Mouse (Mus musculus) limb, embryonic 10.5 days (tissue): Measurements from ENCODE around the gene Kif22. TPM values are rescaled to one million over a fixed set of nuclear protein-coding genes. Genes with fewer than 3 reads are reported as not detected.

ENCODE experiments used
- DNase-seq: peaks from one replicate; pipeline ENCODE4 v3.0.0-alpha.2; 2017; ENCODE audit warnings: low spot score
- H3K27ac ChIP-seq: fragments of 300-500 bp; sonication (generic); 2 replicates; pipeline ENCODE4 v1.5.1; 2016; ENCODE audit warnings: mild to moderate bottlenecking
- H3K27me3 ChIP-seq: fragments of 300-500 bp; sonication (generic); 2 replicates; pipeline ENCODE4 v1.6.1; 2016; ENCODE audit warnings: low read depth, mild to moderate bottlenecking; ENCODE audit not compliant: poor library complexity, severe bottlenecking
- H3K36me3 ChIP-seq: fragments of 300-500 bp; sonication (generic); 2 replicates; pipeline ENCODE4 v1.6.1; 2016; ENCODE audit warnings: mild to moderate bottlenecking, moderate library complexity
- H3K4me1 ChIP-seq: fragments of 300-500 bp; sonication (generic); 2 replicates; pipeline ENCODE4 v1.6.1; 2016
- H3K4me3 ChIP-seq: fragments of 300-500 bp; sonication (generic); 2 replicates; pipeline ENCODE4 v1.5.1; 2016; ENCODE audit warnings: mild to moderate bottlenecking, moderate library complexity
- H3K9me3 ChIP-seq: fragments of 300-500 bp; sonication (generic); replicated peaks from 2 replicates; pipeline ENCODE4 v1.6.1; 2016; ENCODE audit warnings: mild to moderate bottlenecking
- WGBS: fragments of 180-500 bp; shearing (Covaris S2); methylation state at CpG from one replicate; pipeline ENCODE4 v1.1.7; 2016; 5-methylcytosine and 5-hydroxymethylcytosine counted together
- polyA plus RNA-seq: library from polyadenylated mRNA; unstranded; fragments of >200 nt; fragmentation: Nextera tagmentation; extraction: Ambion mirVana; gene quantifications from 2 replicates; pipeline ENCODE4 v1.2.1, GENCODE M21; 2016

Gene Kif22
- polyA plus RNA-seq, 1 experiment from 2014 or later = 219 TPM

GRCm38 (mm10) chr7:127019306-127019960 lies 22.8 kb downstream of the Kif22 start:
- peaks cover 45% of the 10 kb centered on the region for H3K36me3 ChIP-seq
- no peaks in the 10 kb centered on the region for H3K9me3 ChIP-seq
- peaks cover 87% of the 10 kb centered on the region for H3K4me1 ChIP-seq
- 81% methylated on average over 14 of the region's 14 CpGs for WGBS
- DNase-seq = no peak
- no peaks in the 10 kb centered on the region for H3K27me3 ChIP-seq
- H3K4me3 ChIP-seq = peak overlapping the region; percentile 83
- peak overlapping the region; percentile 98 for H3K27ac ChIP-seq

GRCm38 (mm10) chr7:127018416-127019305 lies 23.6 kb downstream of the Kif22 start:
- Histone ChIP-seq H3K4me1 (peaks cover 85% of the 10 kb centered on the region), H3K9me3 (no peaks in the 10 kb centered on the region), H3K27ac (peak overlapping the region; percentile 98), H3K27me3 (no peaks in the 10 kb centered on the region), H3K4me3 (peak overlapping the region; percentile 83), H3K36me3 (peaks cover 45% of the 10 kb centered on the region)
- 79% methylated on average over 15 of the region's 15 CpGs for WGBS
- no peak for DNase-seq

- peaks cover 78% of the 10 kb centered on the region for H3K4me1 ChIP-seq
- H3K27ac ChIP-seq = peak overlapping the region; percentile 98
- DNase-seq = no peak
- WGBS = 55% methylated on average over 6 of the region's 6 CpGs
- H3K9me3 ChIP-seq = no peaks in the 10 kb centered on the region
- H3K36me3 ChIP-seq = peaks cover 45% of the 10 kb centered on the region
- H3K4me3 ChIP-seq = peak overlapping the region; percentile 21; the same call in 1 of the 2 replicates
- H3K27me3 ChIP-seq = no peaks in the 10 kb centered on the region
Measured at GRCm38 (mm10) chr7:127017950-127018345, 24.3 kb downstream of the Kif22 start.

GRCm38 (mm10) chr7:127016971-127017949 lies 25.0 kb downstream of the Kif22 start, which contains the start of gene Pagr1a:
Pagr1a (minus strand) TSS chr7:127017352.
- no peaks in the 10 kb centered on the region for H3K9me3 ChIP-seq
- 5% methylated on average over 39 of the region's 39 CpGs for WGBS
- peak; percentile 97 for DNase-seq
- peak within 1 kb of the TSS; percentile 98 for H3K27ac ChIP-seq
- H3K36me3 ChIP-seq = peaks cover 45% of the 10 kb centered on the region
- peaks cover 71% of the 10 kb centered on the region for H3K4me1 ChIP-seq
- H3K27me3 ChIP-seq = no peaks in the 10 kb centered on the region
- peak within 1 kb of the TSS; percentile 87 for H3K4me3 ChIP-seq

GRCm38 (mm10) chr7:127016486-127016938 lies 25.8 kb downstream of the Kif22 start:
- peak; percentile 72 for DNase-seq
- under 1% methylated on average over 22 of the region's 22 CpGs for WGBS
- Histone ChIP-seq H3K4me3 (peak overlapping the region; percentile 87), H3K4me1 (peaks cover 64% of the 10 kb centered on the region), H3K27me3 (no peaks in the 10 kb centered on the region), H3K36me3 (peaks cover 44% of the 10 kb centered on the region), H3K27ac (peak overlapping the region; percentile 98), H3K9me3 (no peaks in the 10 kb centered on the region)

GRCm38 (mm10) chr7:127016481-127016485 lies 26.0 kb downstream of the Kif22 start, which contains the start of gene Pagr1b:
Pagr1b (minus strand) TSS chr7:127016484.
- H3K9me3 ChIP-seq = no peaks in the 10 kb centered on the region
- H3K4me1 ChIP-seq = peaks cover 61% of the 10 kb centered on the region
- peak within 1 kb of the TSS; percentile 87 for H3K4me3 ChIP-seq
- peaks cover 45% of the 10 kb centered on the region for H3K36me3 ChIP-seq
- no peaks in the 10 kb centered on the region for H3K27me3 ChIP-seq
- H3K27ac ChIP-seq = peak within 1 kb of the TSS; percentile 98
- DNase-seq = no peak

- Histone ChIP-seq H3K9me3 (no peaks in the 10 kb centered on the region), H3K36me3 (peaks cover 47% of the 10 kb centered on the region), H3K27ac (peak overlapping the region; percentile 98), H3K4me1 (peaks cover 59% of the 10 kb centered on the region), H3K4me3 (peak overlapping the region; percentile 87), H3K27me3 (no peaks in the 10 kb centered on the region)
- WGBS = 4% methylated on average over 10 of the region's 10 CpGs
- no peak for DNase-seq
Measured at GRCm38 (mm10) chr7:127016081-127016480, 26.2 kb downstream of the Kif22 start.

- no peaks in the 10 kb centered on the region for H3K9me3 ChIP-seq
- H3K4me3 ChIP-seq = peak overlapping the region; percentile 87
- peaks cover 48% of the 10 kb centered on the region for H3K4me1 ChIP-seq
- no peak for DNase-seq
- WGBS = 92% methylated on average over 12 of the region's 12 CpGs
- peak overlapping the region; percentile 98; the same call in 1 of the 2 replicates for H3K27ac ChIP-seq
- peaks cover 48% of the 10 kb centered on the region for H3K36me3 ChIP-seq
- H3K27me3 ChIP-seq = no peaks in the 10 kb centered on the region
Measured at GRCm38 (mm10) chr7:127014993-127015392, 27.3 kb downstream of the Kif22 start.

- no peaks in the 10 kb centered on the region for H3K27me3 ChIP-seq
- H3K4me1 ChIP-seq = peaks cover 42% of the 10 kb centered on the region
- peaks cover 48% of the 10 kb centered on the region for H3K36me3 ChIP-seq
- peak within 1 kb of the TSS; percentile 98 for H3K27ac ChIP-seq
- peak; percentile 54 for DNase-seq
- 50% methylated on average over 11 of the region's 11 CpGs for WGBS
- no peaks in the 10 kb centered on the region for H3K9me3 ChIP-seq
- H3K4me3 ChIP-seq = peak within 1 kb of the TSS; percentile 87
Measured at GRCm38 (mm10) chr7:127014320-127014719, 28.0 kb downstream of the Kif22 start, which contains the start of gene Mvp. Mvp (minus strand) TSS chr7:127014621.

- no peak overlapping the region for H3K4me3 ChIP-seq
- no peak for DNase-seq
- H3K36me3 ChIP-seq = peaks cover 48% of the 10 kb centered on the region
- H3K4me1 ChIP-seq = peaks cover 32% of the 10 kb centered on the region
- H3K27me3 ChIP-seq = no peaks in the 10 kb centered on the region
- no peak overlapping the region for H3K27ac ChIP-seq
- WGBS = 89% methylated on average over 6 of the region's 6 CpGs
- no peaks in the 10 kb centered on the region for H3K9me3 ChIP-seq
Measured at GRCm38 (mm10) chr7:127013385-127013784, 28.9 kb downstream of the Kif22 start.

- no peak overlapping the region for H3K27ac ChIP-seq
- no peak overlapping the region for H3K4me3 ChIP-seq
Measured at GRCm38 (mm10) chr7:127012845-127013244, 29.4 kb downstream of the Kif22 start.

GRCm38 (mm10) chr7:127012374-127012773 lies 29.9 kb downstream of the Kif22 start:
- Histone ChIP-seq H3K4me3 (no peak overlapping the region), H3K4me1 (peaks cover 24% of the 10 kb centered on the region), H3K36me3 (peaks cover 48% of the 10 kb centered on the region), H3K27me3 (no peaks in the 10 kb centered on the region), H3K9me3 (no peaks in the 10 kb centered on the region), H3K27ac (no peak overlapping the region)
- 89% methylated on average over 6 of the region's 6 CpGs for WGBS
- no peak for DNase-seq

More at GRCm38 (mm10) chr7:127012845-127013244, 29.4 kb downstream of the Kif22 start:
- WGBS = 93% methylated on average over 10 of the region's 10 CpGs
- peaks cover 27% of the 10 kb centered on the region for H3K4me1 ChIP-seq
- no peaks in the 10 kb centered on the region for H3K27me3 ChIP-seq
- H3K36me3 ChIP-seq = peaks cover 48% of the 10 kb centered on the region
- no peak for DNase-seq
- no peaks in the 10 kb centered on the region for H3K9me3 ChIP-seq
